Mouse (Mus musculus): ENCODE measurements around the gene Pprc1.

Pprc1 gene

GRCm38 (mm10) chr19:46044271-46044992, at the start of gene Pprc1:
Gene Pprc1, plus strand, starts transcription at chr19:46044886.
- DNase-seq (ENCODE audit: low spot score): peak; percentile 33

DNA sequence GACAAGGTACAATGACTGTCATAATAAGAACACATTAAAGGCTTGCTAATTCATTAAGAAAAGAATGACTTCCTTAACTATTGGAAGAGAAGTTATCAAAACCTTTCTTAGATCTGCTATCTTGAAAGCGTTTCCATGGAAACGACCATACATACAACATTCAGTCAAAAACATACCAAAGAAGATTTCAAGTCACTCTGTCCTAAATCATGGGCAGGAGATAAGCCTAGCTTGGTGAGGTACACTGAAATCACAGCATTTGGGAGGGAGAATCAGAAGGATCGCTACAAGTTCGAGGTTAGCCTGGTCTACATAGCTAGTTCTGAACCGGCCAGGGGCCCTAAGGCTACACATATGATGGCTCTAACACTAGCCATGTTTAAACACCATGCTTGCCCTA, 47.3 kb upstream of the Pprc1 start:
- DNase-seq (ENCODE audit: low spot score): no peak

DNA sequence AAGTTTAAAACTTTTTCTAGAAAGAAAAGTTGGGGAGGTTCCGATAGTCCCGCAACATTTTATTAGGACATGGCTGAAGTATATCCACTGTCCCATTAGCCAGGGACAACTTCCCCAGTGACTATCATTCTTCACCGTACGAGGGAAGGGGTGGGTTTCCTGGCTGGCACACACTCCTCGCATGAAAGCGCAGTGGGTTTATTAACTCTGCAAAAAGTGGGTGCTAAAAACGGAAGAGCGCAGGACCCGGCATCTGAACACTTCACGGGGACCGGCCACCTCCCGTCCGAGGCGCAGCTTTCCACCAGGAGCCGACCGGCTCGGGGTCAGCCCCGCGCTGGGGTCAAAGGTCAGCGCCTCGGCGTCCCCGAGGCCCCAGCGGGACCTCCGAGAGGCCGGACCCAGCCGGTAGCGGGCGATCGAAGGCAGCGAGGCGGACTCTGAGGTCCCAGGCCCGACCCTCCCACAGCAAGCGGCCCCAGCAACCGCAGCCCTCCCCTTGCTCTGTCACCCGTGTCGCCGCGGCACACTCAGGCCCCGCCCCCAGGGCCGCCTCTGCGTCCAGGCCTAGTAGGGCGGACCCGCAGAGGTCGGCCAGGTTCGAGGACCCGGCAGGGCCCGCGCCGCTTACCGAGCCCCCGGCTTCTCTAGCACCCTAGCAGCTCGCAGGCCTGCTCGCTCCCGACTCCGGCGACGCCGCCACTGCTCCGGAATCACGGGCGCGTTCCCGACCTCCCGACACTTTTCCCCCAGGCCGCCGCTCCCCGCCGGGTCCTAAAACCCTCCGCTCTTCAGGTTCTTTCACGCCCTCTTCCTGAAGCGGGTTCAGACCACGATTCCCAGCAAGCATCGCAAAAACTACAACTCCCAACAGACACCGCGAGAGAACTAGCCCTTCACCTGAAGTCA, 46.6 kb upstream of the Pprc1 start, which contains the start of gene Armh3:
Gene Armh3, minus strand, starts transcription at position 704 of the 909 bp plus-strand sequence.
- DNase-seq (ENCODE audit: low spot score): peak; percentile 89

- DNase-seq (ENCODE audit: low spot score): no peak
These were observed 45.9 kb upstream of the Pprc1 start for GRCm38 (mm10) chr19:45998694-45999217.

DNA sequence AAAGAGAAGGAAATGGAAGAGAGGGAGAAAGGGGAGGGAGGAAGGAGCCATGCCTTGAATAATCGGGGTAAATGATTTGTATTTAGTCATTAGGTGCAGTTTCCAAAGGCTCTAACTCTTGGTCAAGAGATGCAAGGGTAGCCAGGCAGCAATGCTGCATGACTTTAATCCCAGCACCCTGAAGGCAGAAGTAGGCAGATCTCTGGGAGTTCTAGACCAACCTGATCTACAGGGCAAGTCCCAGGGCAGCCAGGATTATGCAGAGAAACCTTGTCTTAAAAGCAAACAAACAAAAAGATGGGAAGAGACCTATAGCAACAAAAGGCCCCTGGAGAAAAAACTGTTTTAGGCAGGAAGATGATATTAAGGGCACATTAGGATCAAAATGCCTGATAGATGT, 45.3 kb upstream of the Pprc1 start:
- DNase-seq (ENCODE audit: low spot score): no peak

DNA sequence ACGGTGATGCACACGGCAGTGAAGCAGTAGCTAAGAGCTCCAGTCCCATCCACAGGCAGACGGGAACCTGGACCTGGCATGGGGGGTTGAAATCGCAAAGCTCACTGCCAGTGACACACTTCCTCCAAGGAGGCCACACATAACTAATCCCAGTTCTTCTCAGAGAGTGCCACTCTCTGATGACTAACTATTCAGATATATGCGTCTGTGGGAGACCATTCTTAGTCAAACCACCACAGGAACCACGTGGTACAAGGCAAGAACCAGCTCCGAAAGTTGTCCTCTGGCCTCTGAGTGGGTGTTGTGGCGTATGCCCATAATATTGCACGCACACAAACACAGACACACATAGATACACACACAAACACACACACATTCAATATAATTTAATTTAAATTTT, 42.4 kb upstream of the Pprc1 start:
- no peak for DNase-seq (ENCODE audit: low spot score)

GRCm38 (mm10) chr19:46003371-46004226, 41.1 kb upstream of the Pprc1 start, which contains the start of gene Hps6:
Gene Hps6, plus strand, starts transcription at chr19:46003508.
- DNase-seq (ENCODE audit: low spot score): peak; percentile 83

- no peak for DNase-seq (ENCODE audit: low spot score)
These were observed 39.7 kb upstream of the Pprc1 start for GRCm38 (mm10) chr19:46004814-46005466.

DNA sequence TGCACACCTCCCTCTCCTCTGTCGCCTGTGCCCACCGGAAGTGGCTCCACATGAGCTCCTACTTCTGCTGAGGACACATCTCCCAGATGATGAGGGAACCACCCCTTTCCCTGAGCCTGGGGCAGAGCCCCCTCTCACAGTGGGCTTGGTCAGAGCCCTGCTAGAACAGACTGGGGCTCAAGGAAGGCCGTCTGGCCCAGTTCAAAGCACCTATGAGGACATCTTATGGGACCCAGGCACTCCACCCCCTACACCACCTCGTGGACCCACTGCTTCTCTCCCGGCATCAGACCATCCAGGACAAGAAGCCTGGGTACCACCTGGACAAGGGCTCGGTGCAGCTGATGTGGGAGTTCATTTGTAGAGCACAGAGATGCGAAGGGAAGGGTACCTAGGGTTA, 39.0 kb upstream of the Pprc1 start:
- DNase-seq (ENCODE audit: low spot score): no peak

- DNase-seq (ENCODE audit: low spot score): peak; percentile 84
These were observed 30.0 kb upstream of the Pprc1 start for GRCm38 (mm10) chr19:46014572-46015178.

GRCm38 (mm10) chr19:46016023-46016422, 28.7 kb upstream of the Pprc1 start:
- DNase-seq (ENCODE audit: low spot score): no peak

- no peak for DNase-seq (ENCODE audit: low spot score)
These were observed 19.7 kb upstream of the Pprc1 start for GRCm38 (mm10) chr19:46024959-46025358.

DNA sequence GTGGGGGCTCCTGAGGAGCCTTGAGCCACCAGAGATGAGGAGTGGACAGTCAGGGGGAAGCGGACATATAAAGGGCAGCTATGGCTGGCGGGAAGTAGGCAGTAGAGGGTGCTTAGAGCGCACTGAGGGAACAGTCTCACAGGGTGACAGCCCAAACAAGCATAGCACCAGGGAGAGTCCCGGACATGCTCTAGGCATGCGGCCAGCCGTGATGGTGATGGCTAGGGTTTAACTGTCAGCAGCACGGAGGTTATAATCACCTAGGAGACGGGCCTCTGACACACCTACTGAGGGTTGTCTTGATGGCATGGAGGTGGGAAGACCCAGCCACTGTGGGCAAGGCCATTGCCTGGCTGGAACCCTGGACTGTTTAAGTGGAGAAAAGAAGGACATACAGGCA, 18.1 kb upstream of the Pprc1 start:
- no peak for DNase-seq (ENCODE audit: low spot score)

DNA sequence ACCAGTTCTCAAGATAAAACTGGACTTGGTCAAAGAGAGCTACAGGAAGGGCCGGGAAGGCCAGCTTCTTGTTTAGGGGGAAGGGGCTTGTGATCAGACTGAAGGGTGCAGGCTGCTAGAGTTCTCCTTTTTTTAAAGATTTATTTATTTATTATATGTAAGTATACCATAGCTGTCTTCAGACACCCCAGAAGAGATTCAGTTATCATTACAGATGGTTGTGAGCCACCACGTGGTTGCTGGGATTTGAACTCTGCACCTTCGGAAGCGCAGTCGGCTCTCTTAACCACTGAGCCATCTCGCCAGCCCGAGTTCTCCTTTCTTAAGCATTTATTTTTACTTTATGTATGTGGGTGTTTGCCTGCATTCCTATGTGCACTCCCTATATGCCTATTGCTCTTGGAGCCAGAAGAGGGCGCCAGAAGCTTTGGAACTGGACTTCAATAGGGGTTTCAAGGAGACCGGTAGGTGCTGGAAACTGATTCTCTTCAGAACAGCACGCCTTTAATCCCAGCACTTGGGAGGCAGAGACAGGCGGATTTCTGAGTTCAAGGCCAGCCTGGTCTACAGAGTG, 15.9 kb upstream of the Pprc1 start:
- no peak for DNase-seq (ENCODE audit: low spot score)

DNA sequence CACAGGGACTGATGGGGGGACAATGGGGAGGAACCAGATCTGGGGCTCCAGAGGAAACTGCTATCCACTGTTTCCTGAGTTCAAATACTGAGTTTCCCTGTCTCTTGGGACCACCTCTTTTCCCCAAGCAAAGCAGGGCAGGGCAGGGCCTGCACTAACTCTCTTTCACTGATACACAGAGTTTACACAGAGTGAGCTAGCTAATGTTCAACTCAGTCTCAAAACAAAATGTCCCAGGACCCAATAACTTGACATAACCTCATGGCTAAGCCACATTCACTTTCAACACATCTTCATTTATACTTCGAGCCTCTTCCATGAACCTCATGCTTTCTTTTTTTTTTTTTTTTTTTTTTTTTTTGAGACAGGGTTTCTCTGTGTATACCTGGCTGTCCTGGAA, 15.0 kb upstream of the Pprc1 start:
- DNase-seq (ENCODE audit: low spot score): no peak

GRCm38 (mm10) chr19:46030196-46030983, 14.3 kb upstream of the Pprc1 start:
- no peak for DNase-seq (ENCODE audit: low spot score)

- DNase-seq (ENCODE audit: low spot score): no peak
These were observed 12.8 kb upstream of the Pprc1 start for GRCm38 (mm10) chr19:46031689-46032432.

GRCm38 (mm10) chr19:46032731-46033510, 11.8 kb upstream of the Pprc1 start:
- DNase-seq (ENCODE audit: low spot score): no peak
